Mouse (Mus musculus): ENCODE results near the gene Car2.

Gene Car2

GRCm38 (mm10) chr3:14886102-14887098 lies at the start of gene Car2:
Gene Car2, plus strand, starts transcription at chr3:14886273.
- peak; percentile 56 for DNase-seq (ENCODE audit: low read depth, low spot score)

DNA sequence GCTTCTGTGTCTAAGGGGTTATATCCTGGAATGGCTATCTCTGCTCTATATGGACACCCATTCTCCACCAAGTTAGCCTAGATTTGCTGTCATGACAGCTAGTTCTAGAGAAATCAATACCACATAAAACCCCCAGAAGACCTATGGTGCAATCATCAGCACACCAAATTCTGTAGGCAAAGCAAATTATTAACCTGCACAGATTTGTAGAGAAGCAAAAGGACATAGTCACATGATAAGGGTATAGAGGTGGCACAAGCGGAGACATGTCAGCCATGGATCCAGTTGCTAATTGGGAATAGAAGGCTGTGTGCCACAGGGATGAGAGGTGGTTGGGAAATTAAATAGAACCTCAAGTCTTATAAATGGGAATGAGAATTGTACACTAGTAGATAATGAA lies 47.1 kb upstream of the Car2 start:
- DNase-seq (ENCODE audit: low read depth, low spot score): no peak

DNA sequence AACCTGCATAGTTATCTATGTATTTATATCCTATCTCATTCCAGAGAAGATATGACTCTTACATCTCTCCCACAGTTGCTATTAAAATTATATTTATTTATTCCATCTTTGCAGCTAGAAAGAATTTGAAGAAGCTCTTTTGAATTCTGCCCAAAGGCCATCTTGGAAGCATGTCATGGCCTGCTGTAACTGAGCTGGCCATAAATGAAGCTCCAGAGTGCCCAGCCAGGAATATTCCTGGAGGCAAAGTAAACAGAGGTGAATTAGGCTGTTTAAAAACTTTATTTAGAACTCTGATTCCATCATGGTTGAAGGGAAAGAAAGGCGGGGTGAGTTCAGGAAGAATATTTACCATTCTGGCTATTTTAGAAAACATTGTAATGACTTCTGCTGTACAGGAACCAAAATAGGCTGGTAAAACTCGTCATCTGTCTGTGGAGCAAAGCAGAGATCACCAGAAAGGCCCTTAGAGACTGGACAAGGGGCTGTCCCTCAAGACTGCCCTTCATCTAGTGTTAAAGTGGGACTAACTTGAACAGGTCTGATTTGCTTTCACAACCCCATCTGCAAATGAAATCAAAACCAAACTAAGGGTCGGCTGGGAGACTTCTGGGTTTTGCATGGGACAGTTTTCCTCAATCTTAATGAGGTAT lies 46.5 kb upstream of the Car2 start:
- DNase-seq (ENCODE audit: low read depth, low spot score): no peak

DNA sequence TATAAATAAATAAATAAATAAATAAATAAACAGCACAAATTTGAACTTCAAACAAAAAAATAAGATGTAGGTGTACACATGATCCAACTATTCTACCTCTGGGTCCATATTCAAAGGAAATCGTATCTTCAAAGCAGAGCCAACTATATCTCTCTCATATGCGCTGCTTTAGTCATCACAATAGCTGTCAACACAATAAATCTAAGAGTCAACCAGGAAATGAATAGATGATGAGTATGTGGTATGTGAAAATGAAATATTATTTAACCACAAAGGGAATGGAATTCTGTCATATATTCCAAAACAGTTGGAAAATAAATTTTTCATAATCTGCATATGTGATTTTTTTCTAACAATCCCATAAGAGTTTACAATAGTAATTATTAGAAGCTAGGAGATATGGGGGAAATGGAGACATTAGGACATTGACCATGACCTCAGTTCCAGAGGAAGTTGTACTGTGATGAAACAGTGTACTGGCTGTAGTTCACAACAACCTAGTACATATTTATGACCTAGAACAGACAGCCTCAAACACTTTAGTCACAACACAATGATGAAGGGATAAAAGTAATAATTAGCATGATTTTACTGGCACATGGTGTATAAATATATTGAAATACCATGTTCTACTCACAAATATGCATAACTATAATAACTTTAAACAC lies 37.4 kb upstream of the Car2 start:
- no peak for DNase-seq (ENCODE audit: low read depth, low spot score)

DNA sequence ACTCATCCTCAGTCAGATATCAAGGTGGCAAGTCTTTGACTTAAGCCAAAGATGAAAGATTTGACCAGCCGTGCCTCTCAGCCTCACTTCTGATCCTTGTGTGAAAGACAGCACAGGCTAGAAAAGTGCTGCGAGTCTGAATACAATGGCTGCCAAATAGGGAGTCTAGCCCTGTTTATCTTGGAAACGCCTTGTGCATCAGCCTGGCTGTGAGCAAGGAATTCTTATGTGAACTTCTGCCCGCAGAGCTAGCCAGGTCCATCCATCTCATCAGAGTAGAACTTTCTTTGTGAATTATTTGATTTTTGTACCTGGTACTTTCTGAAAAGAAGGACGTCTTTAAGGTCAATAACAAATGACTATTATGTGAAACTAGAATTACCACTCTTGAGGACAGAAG lies 32.1 kb upstream of the Car2 start:
- no peak for DNase-seq (ENCODE audit: low read depth, low spot score)

DNA sequence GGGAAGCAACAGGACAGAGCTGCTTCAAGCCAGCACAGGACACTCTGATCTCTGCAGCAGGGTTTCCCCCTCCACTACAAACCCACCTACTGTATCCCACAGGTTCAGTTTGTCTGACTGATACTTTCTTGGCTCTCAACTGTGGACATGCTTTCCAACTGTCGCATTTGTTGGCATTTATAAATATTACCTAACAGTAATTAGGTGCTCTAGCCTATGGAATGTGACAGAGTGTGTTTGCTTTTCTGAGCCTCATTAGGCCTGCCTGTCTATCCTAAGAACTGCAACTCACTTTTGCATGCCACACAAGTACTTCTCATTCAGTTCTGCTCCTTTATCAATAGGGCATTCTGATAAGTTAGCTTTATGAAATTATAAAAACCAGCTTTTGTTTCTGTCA lies 31.6 kb upstream of the Car2 start:
- DNase-seq (ENCODE audit: low read depth, low spot score): no peak

DNA sequence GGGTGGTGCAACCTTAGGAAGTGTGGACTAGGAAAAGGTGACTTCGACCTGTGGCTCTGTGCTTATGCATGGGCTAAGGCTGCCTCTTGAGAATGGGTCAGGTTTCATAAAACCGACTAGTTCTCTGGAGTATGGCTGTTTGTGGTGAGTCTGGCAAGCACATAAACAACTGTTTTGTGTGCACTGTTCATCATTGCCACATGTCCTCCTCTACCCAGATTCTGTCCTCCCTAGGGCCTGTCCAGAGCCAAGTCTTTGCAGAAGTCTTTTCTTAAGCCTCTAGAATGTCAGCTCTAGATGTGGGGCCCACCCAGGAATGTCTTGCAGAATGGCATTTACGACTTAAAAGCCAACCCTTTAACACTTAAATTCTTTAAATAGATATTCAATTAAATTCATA lies 28.2 kb upstream of the Car2 start:
- no peak for DNase-seq (ENCODE audit: low read depth, low spot score)

DNA sequence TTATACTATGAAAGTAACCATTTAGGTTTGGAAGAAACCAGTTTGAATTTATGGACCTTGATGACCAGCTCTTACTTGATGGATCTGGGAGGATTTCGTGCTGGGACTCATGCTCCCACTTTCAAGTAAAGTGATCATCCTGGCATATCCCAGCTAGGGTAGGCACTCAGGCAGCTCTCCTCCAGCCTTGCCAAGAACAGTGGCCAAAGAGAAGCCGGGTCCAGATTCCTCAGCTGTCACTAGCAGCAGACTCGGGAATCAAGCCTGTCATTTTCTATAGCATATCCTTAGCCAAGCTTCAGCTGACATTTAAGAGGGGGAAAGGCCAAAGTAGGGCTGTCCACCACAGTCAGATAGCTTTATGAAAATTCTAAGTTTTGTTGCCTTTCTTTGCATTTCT lies 25.8 kb upstream of the Car2 start:
- DNase-seq (ENCODE audit: low read depth, low spot score): no peak

DNA sequence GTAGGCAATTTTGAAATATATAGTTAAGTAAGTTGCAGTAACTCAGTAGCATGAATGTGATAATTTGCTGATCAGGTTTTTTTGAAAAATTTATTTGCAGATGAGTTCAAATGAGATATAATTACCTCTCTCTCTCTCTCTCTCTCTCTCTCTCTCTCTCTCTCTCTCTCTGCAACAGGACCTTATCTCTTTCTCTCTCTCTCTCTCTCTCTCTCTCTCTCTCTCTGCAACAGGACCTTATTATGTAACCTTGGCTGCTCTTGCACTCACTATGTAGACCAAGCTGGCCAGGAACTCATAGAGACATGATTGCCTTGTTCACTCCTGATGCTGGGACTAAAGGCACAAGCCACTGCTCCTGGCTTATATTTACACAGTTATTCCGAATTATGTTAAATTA lies 24.9 kb upstream of the Car2 start:
- no peak for DNase-seq (ENCODE audit: low read depth, low spot score)

DNA sequence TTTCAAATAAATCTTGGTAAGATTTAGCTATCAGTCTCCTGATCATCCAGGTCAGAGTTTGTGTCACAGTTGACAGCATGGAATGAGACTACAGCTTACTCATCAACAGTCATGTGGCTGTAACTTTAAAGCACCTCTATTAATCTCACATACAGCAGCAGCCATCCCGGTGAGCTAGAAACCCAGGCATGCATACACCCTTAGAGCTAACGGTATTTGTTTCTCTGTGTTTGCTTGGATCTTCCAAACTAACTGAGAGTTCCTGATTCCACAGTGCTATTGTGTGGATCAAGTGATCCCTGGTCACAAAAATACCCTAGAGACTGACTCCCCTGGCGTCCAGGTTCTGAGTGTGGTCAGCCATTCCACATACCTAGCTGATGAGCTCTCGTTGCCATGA lies 24.3 kb upstream of the Car2 start:
- no peak for DNase-seq (ENCODE audit: low read depth, low spot score)

GRCm38 (mm10) chr3:14862654-14863021 lies 23.4 kb upstream of the Car2 start:
- no peak for DNase-seq (ENCODE audit: low read depth, low spot score)

DNA sequence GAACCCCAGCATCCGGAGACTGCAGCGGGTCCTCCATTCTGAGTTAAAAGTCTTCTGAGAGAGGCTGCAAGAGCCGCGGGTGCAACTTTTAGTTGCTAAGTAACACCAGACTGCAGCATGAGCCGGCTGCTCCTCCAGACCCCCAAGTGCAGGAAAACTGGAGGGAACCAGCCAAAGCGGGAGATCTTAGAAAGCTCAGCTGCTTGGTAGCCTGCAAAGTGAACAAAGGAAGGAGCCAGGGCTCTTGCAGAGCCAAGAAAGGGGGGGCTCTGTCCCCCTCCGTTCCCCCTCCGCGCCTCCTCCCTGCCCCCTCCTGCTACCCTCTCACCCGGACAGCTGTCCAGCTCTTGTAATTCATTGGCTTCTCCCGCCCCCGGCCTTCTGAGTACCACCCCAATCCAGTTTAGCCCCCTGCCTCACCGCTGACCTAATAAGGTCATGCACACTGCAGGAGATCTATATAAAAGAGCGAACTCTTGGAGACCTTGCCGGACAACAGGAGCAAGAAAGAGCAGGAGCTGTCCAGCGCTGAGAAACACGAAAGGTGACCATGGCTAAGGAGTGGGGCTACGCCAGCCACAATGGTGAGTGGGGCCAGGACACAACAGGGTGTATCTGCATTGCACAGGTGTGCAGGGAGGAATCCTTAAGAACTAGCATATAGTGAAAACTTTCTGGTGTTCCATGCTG lies 22.9 kb upstream of the Car2 start, which contains the start of gene Car3:
TSS of gene Car3 (plus strand) at position 491 of the 690 bp plus-strand sequence.
- DNase-seq (ENCODE audit: low read depth, low spot score): no peak

DNA sequence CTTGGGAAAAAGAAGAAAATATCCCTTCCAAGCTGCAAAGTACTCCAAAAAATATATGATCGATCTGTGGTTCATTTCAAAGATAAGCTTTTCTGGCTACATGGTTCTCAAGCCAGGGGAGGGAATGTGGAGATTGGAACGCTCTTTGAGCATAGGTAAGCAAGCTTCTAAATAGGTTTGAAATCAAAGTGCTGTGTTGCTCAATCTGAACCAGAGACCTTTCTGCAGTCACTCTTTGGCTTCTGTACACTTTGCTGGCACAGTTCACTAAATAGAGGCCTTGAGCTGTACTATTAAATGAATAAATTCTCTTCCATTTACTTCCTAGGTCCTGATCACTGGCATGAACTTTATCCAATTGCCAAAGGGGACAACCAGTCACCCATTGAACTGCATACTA lies 22.2 kb upstream of the Car2 start:
- no peak for DNase-seq (ENCODE audit: low read depth, low spot score)

DNA sequence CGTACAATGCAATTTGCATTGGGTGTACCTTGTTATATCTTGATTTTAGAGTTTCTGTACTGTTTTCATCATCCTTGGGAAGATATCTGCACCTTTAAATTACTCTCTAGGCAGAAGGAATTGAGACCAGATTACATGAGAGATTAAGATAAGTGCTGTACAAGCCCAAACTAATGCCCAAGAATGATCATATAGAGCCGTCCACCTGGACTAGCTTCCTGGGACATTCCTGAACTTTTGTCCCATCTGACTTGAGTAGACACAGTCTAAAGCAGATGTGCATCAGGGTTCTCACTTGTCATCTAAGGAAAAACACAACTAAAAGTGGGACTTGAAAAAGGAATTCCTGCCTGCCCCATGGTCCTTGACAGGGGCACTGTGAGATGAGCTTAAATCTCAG lies 20.1 kb upstream of the Car2 start:
- no peak for DNase-seq (ENCODE audit: low read depth, low spot score)

DNA sequence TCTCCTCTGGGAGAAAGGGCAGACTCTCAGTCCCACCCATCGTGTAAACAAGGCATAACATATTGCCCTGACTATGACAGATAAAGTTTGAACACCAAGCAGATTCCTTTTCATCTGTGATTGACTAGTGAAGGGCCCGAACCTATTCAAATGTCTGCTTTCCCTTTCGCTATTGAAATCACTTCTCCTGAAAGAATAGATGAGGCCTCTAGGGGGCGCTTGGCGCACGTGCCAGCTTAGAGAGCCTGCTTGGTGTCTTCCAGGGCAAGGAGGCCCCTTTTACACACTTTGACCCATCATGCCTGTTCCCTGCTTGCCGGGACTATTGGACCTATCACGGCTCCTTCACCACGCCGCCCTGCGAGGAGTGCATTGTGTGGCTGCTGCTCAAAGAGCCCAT lies 16.3 kb upstream of the Car2 start:
- DNase-seq (ENCODE audit: low read depth, low spot score): no peak

GRCm38 (mm10) chr3:14870528-14870927 lies 15.5 kb upstream of the Car2 start:
- no peak for DNase-seq (ENCODE audit: low read depth, low spot score)

- no peak for DNase-seq (ENCODE audit: low read depth, low spot score)
Observed at GRCm38 (mm10) chr3:14871386-14871785, 14.7 kb upstream of the Car2 start.

- no peak for DNase-seq (ENCODE audit: low read depth, low spot score)
Observed at GRCm38 (mm10) chr3:14874402-14875040, 11.6 kb upstream of the Car2 start.

GRCm38 (mm10) chr3:14876325-14876918 lies 9.7 kb upstream of the Car2 start:
- no peak for DNase-seq (ENCODE audit: low read depth, low spot score)

- no peak for DNase-seq (ENCODE audit: low read depth, low spot score)
Observed at GRCm38 (mm10) chr3:14877251-14877909, 8.7 kb upstream of the Car2 start.
